Mouse (Mus musculus) heart, postnatal 14 days (tissue): ENCODE measurements around the gene Hoxa2. TPM values are rescaled to one million over a fixed set of nuclear protein-coding genes. Genes with fewer than 3 reads are reported as not detected.

Experiments used
- DNase-seq, 2 experiments: peaks; one replicate each; pipeline ENCODE4 v3.0.0; 2021 to 2022
- intact Hi-C: fragments of 180-260 bp; cut with DNase I; formaldehyde crosslinking; loops from one replicate; pipeline ENCODE4 v1.15.1; 2025
- total RNA-seq, 2 experiments: library from RNA; stranded (reverse); gene quantifications; 2 replicates each; pipeline ENCODE4 v1.2.3; 2021

Hoxa2 gene
- total RNA-seq, 2 experiments from 2014 or later: 0.24 to 0.76 TPM

GRCm38 (mm10) chr6:52153270-52153669 is 11.4 kb downstream of the Hoxa2 start:
- intact Hi-C loops: no loop called here
- no peak for DNase-seq

GRCm38 (mm10) chr6:52152226-52153193 is 12.1 kb downstream of the Hoxa2 start:
- no peak for DNase-seq
- intact Hi-C loops: no loop called here

- DNase-seq: no peak
- intact Hi-C loops: no loop called here
Observed at GRCm38 (mm10) chr6:52151571-52151970, 13.1 kb downstream of the Hoxa2 start.

GRCm38 (mm10) chr6:52150401-52150966 is 14.1 kb downstream of the Hoxa2 start:
- DNase-seq: no peak
- intact Hi-C loops: no loop called here

- intact Hi-C loops: no loop called here
- DNase-seq: no peak
Observed at GRCm38 (mm10) chr6:52139115-52139514, 25.5 kb downstream of the Hoxa2 start.

GRCm38 (mm10) chr6:52138576-52138975 is 26.1 kb downstream of the Hoxa2 start:
- intact Hi-C loops: no loop called here

GRCm38 (mm10) chr6:52137841-52138535 is 26.6 kb downstream of the Hoxa2 start:
- no peak for DNase-seq
- intact Hi-C loops: no loop called here

More at GRCm38 (mm10) chr6:52138576-52138975, 26.1 kb downstream of the Hoxa2 start:
- DNase-seq: no peak

- DNase-seq: no peak
- intact Hi-C loops: no loop called here
Observed at GRCm38 (mm10) chr6:52123673-52124072, 41.0 kb downstream of the Hoxa2 start.

GRCm38 (mm10) chr6:52121173-52121572 is 43.5 kb downstream of the Hoxa2 start:
- no peak for DNase-seq
- intact Hi-C loops: no loop called here

- intact Hi-C loops: no loop called here
- no peak for DNase-seq
Observed at GRCm38 (mm10) chr6:52118903-52119635, 45.6 kb downstream of the Hoxa2 start.

GRCm38 (mm10) chr6:52115899-52116298 is 48.7 kb downstream of the Hoxa2 start:
- DNase-seq: no peak
- intact Hi-C loops: no loop called here

Other genes starting within 250 kb of the Hoxa2 start
- 10 to 100 TPM in 1 of 2 experiments, 1 to 10 TPM in 1; 7.3 to 10.4 TPM for gene Skap2, start 152.3 kb downstream of the Hoxa2 start, total RNA-seq
- gene Hoxa1, start 6.5 kb downstream of the Hoxa2 start, total RNA-seq: under 1 TPM; 0.15 to 0.22 TPM
- gene 5730596B20Rik, start 12.7 kb upstream of the Hoxa2 start, total RNA-seq: under 1 TPM; 0.17 to 0.20 TPM
- under 1 TPM; 0.44 to 0.62 TPM for gene Hoxa4, start 26.9 kb upstream of the Hoxa2 start, total RNA-seq
- gene Hoxa5, start 39.8 kb upstream of the Hoxa2 start, total RNA-seq: 1 to 10 TPM; 1.4 to 2.1 TPM
- not detected for gene Hoxa6, start 43.9 kb upstream of the Hoxa2 start, total RNA-seq
- gene Hoxa3, start 48.5 kb upstream of the Hoxa2 start, total RNA-seq: 1 to 10 TPM; 1.2 TPM
- gene Gm28308, start 48.5 kb upstream of the Hoxa2 start, total RNA-seq: not detected
- gene Hoxa7, start 57.0 kb upstream of the Hoxa2 start, total RNA-seq: under 1 TPM; 0.17 to 0.29 TPM
- gene Hoxa9, start 66.3 kb upstream of the Hoxa2 start, total RNA-seq: not detected
- not detected for gene Hoxa10, start 76.0 kb upstream of the Hoxa2 start, total RNA-seq
- gene Hoxa11, start 81.0 kb upstream of the Hoxa2 start, total RNA-seq: not detected
- gene Hoxa13, start 96.0 kb upstream of the Hoxa2 start, total RNA-seq: not detected
- not detected for gene Evx1, start 148.7 kb upstream of the Hoxa2 start, total RNA-seq